Mouse (Mus musculus): ENCODE measurements around the gene Gnas. TPM values are rescaled to one million over a fixed set of nuclear protein-coding genes. Genes with fewer than 3 reads are reported as not detected.
"Not testable (repeated sequence)": the region's sequence is repeated elsewhere in the genome, so short reads cannot be mapped to it uniquely, and the experiment has no call there.

The Gnas gene
- total RNA-seq, 2 experiments from 2014 or later: 3,043 to 3,192 TPM

DNA sequence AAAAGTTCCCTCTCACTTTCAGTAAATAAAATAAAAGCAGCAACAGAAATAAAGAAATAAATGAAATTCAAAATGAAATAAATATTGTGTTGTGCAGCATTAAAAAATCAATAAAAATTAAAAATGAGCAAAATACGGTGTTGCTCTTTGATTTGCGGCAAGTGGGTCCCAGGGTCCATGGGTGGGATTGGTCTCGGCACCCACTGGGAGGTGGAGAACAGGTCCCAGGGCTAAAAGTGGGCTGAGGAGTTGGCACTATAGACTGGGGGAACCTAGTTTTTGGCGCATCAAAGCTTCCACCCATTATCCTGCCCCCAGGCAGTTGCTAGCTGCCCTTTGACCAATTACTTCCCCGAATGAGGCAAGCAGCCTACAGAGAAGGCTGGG is 62.5 kb downstream of the Gnas start, which contains the start of gene Gm20721:
Gene Gm20721, minus strand, starts transcription at position 101 of the 387 bp plus-strand sequence.
- no peak for DNase-seq (ENCODE audit: low spot score in 2 of 2)

- DNase-seq (ENCODE audit: low spot score in 2 of 2): not testable (repeated sequence)
Observed at GRCm38 (mm10) chr2:174346999-174347668, 63.0 kb downstream of the Gnas start.

DNA sequence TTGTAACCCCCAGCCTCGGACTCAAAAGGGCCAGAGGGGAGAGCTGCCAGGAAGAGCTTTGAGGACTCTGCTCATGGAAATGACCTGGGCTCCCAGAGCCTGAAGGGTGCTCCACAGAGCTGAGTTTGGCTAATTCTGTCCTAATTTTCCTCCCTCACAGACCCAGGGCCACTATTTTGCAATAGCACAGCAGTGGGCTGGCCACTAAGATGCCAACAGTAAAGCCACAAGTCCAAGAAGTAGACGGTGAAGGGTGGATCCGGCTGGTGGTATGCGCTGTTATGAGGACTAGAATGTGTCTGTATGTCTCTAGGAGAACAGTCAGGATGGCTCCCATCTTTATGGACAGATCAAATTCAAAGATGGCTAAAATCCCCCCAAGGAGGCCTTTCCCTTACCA is 74.4 kb downstream of the Gnas start:
- no peak for DNase-seq (ENCODE audit: low spot score in 2 of 2)

DNA sequence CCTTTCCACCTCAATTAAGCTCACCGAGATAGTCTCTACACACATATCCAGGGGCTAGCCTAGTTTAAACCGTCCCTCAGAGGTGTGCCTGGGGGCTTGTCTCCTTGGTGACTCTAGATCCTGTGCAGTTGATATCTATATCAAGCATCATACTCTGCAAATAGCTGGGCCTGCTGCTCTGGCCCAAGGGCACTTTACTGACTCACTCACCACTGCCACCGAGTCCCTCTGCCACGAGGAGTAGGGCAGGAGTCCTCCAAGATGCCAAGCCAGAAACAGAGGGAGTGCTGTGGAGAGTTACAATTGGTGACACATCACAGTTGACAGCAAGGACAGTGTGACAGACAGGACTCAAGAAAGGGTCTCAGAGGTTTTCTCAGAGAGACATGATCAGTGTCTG is 75.5 kb downstream of the Gnas start:
- DNase-seq (ENCODE audit: low spot score in 2 of 2): no peak

DNA sequence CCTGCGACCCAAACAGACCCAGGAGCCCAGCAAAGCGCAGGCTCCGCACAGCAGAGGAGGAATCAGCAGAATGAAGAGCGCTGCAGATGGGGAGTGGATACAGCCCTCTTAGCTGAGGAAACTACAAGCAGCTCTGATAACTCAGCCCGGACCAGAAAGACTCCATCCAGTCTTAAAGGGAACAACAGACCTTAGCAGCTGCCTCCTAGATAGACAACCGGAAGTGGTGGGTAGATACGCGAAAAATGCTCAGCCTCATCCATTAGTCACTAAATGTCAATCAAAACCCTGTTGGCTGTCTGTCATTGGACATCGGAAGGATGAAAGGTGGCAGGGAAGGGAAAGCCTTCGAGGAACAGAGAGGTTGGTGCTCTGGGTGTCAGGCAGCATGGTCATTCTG is 82.5 kb downstream of the Gnas start:
- no peak for DNase-seq (ENCODE audit: low spot score in 2 of 2)

GRCm38 (mm10) chr2:174381021-174381420 is 96.9 kb downstream of the Gnas start:
- no peak for DNase-seq (ENCODE audit: low spot score in 2 of 2)

DNA sequence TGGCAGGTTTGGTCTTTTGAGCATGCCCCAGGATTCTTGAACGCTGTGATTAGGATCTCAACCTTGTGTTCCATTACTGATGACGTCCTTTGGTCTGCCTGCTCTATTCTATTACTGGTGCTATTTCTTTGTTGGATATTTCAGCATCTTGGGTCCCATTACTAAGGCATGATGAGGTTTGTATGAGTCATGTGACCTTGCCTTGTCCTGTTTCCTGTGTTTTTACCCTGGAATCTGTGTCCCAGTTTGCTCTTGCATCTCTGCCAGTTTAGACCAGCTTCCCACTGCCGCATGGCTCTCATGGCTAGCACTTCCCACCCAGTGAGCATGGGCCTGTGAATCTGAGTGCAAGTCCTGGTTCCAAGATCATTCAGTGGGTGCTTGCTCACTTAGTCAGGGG is 107.8 kb downstream of the Gnas start:
- no peak for DNase-seq (ENCODE audit: low spot score in 2 of 2)

GRCm38 (mm10) chr2:174392554-174392953 is 108.4 kb downstream of the Gnas start:
- no peak for DNase-seq (ENCODE audit: low spot score in 2 of 2)

DNA sequence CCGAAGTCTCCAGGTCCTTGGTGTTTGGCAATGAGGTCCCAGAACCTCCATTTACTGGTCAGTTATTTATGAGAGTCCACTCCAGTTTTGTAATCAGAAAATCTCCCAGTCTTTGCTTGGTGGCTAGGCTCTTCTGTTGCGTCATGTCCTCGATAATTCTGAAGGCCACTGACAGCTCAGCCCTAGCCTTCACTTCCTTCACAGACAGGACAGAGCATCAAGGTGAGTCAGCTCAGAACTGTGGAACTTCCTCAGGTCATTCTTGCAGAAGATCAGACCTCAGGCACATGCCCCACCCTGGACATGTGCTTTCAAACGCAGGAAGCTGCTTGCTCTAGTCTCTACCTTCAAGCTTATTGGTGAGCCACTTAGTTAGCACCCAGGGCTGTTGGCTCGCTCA is 109.3 kb downstream of the Gnas start:
- no peak for DNase-seq (ENCODE audit: low spot score in 2 of 2)

Small RNA genes lying within 50 kb of the gene (microRNA-seq; reads per million reads assigned to microRNA genes)
- not detected for gene Gm27591
- 1,836 reads per million, percentile 81 among the genes with 10 or more reads in this experiment for gene Mir296
- gene Mir298: 3,417 reads per million, percentile 88 among the genes with 10 or more reads in this experiment

Other genes starting within 250 kb of the Gnas start
- 10 to 100 TPM; 42.0 to 54.8 TPM for gene Stx16, start 208.0 kb upstream of the Gnas start, total RNA-seq (2021)
- gene Npepl1, start 174.0 kb upstream of the Gnas start, total RNA-seq (2021): 10 to 100 TPM; 88.2 to 90.6 TPM
- gene Gm20721, start 62.4 kb downstream of the Gnas start, total RNA-seq (2021): 1 to 10 TPM; 2.1 to 2.2 TPM
- 10 to 100 TPM; 77.0 to 78.4 TPM for gene Nelfcd, start 131.5 kb downstream of the Gnas start, total RNA-seq (2021)
- gene Ctsz, start 154.7 kb downstream of the Gnas start, total RNA-seq (2021): 100 to 1,000 TPM; 107 to 114 TPM
- gene Tubb1, start 166.4 kb downstream of the Gnas start, total RNA-seq (2021): 1 to 10 TPM; 1.4 to 2.7 TPM
- 100 to 1,000 TPM; 380 to 432 TPM for gene Atp5e, start 179.8 kb downstream of the Gnas start, total RNA-seq (2021)
- 100 to 1,000 TPM in 1 of 2 experiments, 10 to 100 TPM in 1; 98.1 to 101 TPM for gene Prelid3b, start 188.8 kb downstream of the Gnas start, total RNA-seq (2021)

Measured in adrenal gland, postnatal 4 days (tissue).